ENCODE assay signal across 7 mouse cellular contexts in genomic region chr4:43000141-43000986, GRCm38 (mm10). TPM values are rescaled to one million over a fixed set of nuclear protein-coding genes. Genes with fewer than 3 reads are reported as not detected.
DNase-seq lines count a peak whose midpoint lies in the region; ATAC-seq lines count a peak whose summit lies in the region.
"Not testable (repeated sequence)": the region's sequence is repeated elsewhere in the genome, so short reads cannot be mapped to it uniquely, and the experiment has no call there.

Gene Vcp, minus strand, starts transcription at chr4:43000507.

- peak within 1 kb of the TSS; percentile 75 for H3K4me2 ChIP-seq in intestine, embryonic 16.5 days (ENCODE audit: low read depth, low read length)
- H3K4me2 ChIP-seq in midbrain, embryonic 11.5 days = peak within 1 kb of the TSS; percentile 93

- not testable (repeated sequence) for H3K9me3 ChIP-seq in intestine, embryonic 16.5 days (ENCODE audit: control insufficient read depth, low read length); midbrain, embryonic 11.5 days (ENCODE audit: control insufficient read depth, low read length)

- H3K4me3 ChIP-seq in intestine, embryonic 16.5 days (ENCODE audit: low read length) = peak within 1 kb of the TSS; percentile 97
- peak within 1 kb of the TSS; percentile 93 for H3K4me3 ChIP-seq in midbrain, embryonic 11.5 days (ENCODE audit: low read depth, low read length)

- peak; percentile 99 for DNase-seq in adrenal gland, adult 8-10 months
- DNase-seq in embryo, embryonic 9.5 days (ENCODE audit: extremely low spot score) = peak; percentile 99
- DNase-seq in gastrocnemius, postnatal 4 days (ENCODE audit: low spot score in 2 of 2) = peak; percentile 97 to 99
- peak; percentile 99 for DNase-seq in left cerebral cortex, postnatal 36 days (ENCODE audit: low spot score in 2 of 2)
- peak; percentile 99 for DNase-seq in midbrain, embryonic 11.5 days (ENCODE audit: low spot score, missing footprints)
- peak; percentile 99 for DNase-seq in skeletal muscle tissue, adult 2 months (ENCODE audit: low read depth, low spot score)

- peaks cover 12% of the 10 kb centered on the region for H3K4me1 ChIP-seq in intestine, embryonic 16.5 days (ENCODE audit: control insufficient read depth, insufficient read depth, low read length)
- H3K4me1 ChIP-seq in midbrain, embryonic 11.5 days (ENCODE audit: control insufficient read depth, insufficient read depth, low read length) = peaks cover 16% of the 10 kb centered on the region

- peak within 1 kb of the TSS; percentile 97 for H3K9ac ChIP-seq in intestine, embryonic 16.5 days (ENCODE audit: low read depth, low read length)
- peak within 1 kb of the TSS; percentile 94 for H3K9ac ChIP-seq in midbrain, embryonic 11.5 days (ENCODE audit: low read length)

- peak; percentile 98 for ATAC-seq in intestine, embryonic 16.5 days
- ATAC-seq in midbrain, embryonic 11.5 days (ENCODE audit: low FRiP score) = peak; percentile 98

- WGBS in intestine, embryonic 16.5 days = under 1% methylated on average over 47 of the region's 56 CpGs
- under 1% methylated on average over 46 of the region's 56 CpGs for WGBS in midbrain, embryonic 11.5 days

- not testable (repeated sequence) for H3K27me3 ChIP-seq in intestine, embryonic 16.5 days (replicated peaks; ENCODE audit: control insufficient read depth, insufficient read depth, low read length); midbrain, embryonic 11.5 days (ENCODE audit: control insufficient read depth, insufficient read depth, low read length)

- H3K36me3 ChIP-seq in intestine, embryonic 16.5 days (ENCODE audit: control insufficient read depth, insufficient read depth, low read length); midbrain, embryonic 11.5 days (ENCODE audit: control insufficient read depth, insufficient read depth, low read length): not testable (repeated sequence)

- peak within 1 kb of the TSS; percentile 100 for H3K27ac ChIP-seq in intestine, embryonic 16.5 days (ENCODE audit: low read length)
- H3K27ac ChIP-seq in midbrain, embryonic 11.5 days (ENCODE audit: low read depth, low read length) = peak within 1 kb of the TSS; percentile 99

- intact Hi-C loops in left cerebral cortex, postnatal 36 days (cut with DNase I) = not testable (repeated sequence)

RNA-seq across cellular contexts. Expression of gene Vcp, which starts in this region (rescaled TPM):
- total RNA-seq in adrenal gland, adult 8-10 months (2022) = 100 to 1,000 TPM; 290 to 420 (median 339) TPM
- total RNA-seq in gastrocnemius, postnatal 4 days (2021) = 100 to 1,000 TPM; 292 to 313 TPM
- polyA plus RNA-seq in intestine, embryonic 16.5 days (2015; fragmentation: Nextera tagmentation; extraction: Ambion mirVana) = 448 and 464 TPM in 2 replicates
- 100 to 1,000 TPM; 181 to 194 TPM for total RNA-seq in left cerebral cortex, postnatal 36 days (2021)
- polyA plus RNA-seq in midbrain, embryonic 11.5 days (2014; fragmentation: Nextera tagmentation; extraction: Ambion mirVana) = 635 and 667 TPM in 2 replicates

Comparison
In these comparisons a context has a peak if more than half of its experiments do, and no peak if none do; other contexts are left out.
1. Peak in every context shown above with its lines: DNase-seq, ATAC-seq, H3K4me3 ChIP-seq and H3K27ac ChIP-seq.